Mouse (Mus musculus) left cerebral cortex, postnatal 36 days (tissue): Measurements from ENCODE around the gene Fcgrt. TPM values are rescaled to one million over a fixed set of nuclear protein-coding genes. Genes with fewer than 3 reads are reported as not detected.

Experiments
- DNase-seq, 2 experiments: peaks; one replicate each; pipeline ENCODE4 v3.0.0; 2021 to 2022; ENCODE audit warnings: low spot score in 2 of 2, mixed read lengths in 1 of 2
- intact Hi-C: fragments of 180-260 bp; cut with DNase I; formaldehyde crosslinking; loops from one replicate; pipeline ENCODE4 v1.15.1; 2025
- microRNA-seq: library from miRNA; unstranded; fragments of <30 nt; microRNA quantifications from one replicate; pipeline ENCODE4 v1.2.0, GENCODE M21; 2022
- total RNA-seq, 2 experiments: library from RNA; stranded (reverse); gene quantifications; 2 replicates each; pipeline ENCODE4 v1.2.3; 2021

The Fcgrt gene
- total RNA-seq, 2 experiments from 2014 or later: 22.3 to 22.7 TPM

GRCm38 (mm10) chr7:45047491-45047890 lies 56.2 kb downstream of the Fcgrt start:
- intact Hi-C loops: no loop called here

GRCm38 (mm10) chr7:45046853-45047350 lies 56.7 kb downstream of the Fcgrt start:
- no peak for DNase-seq
- intact Hi-C loops: no loop called here

More at GRCm38 (mm10) chr7:45047491-45047890, 56.2 kb downstream of the Fcgrt start:
- no peak for DNase-seq

GRCm38 (mm10) chr7:45045741-45046140 lies 57.9 kb downstream of the Fcgrt start:
- no peak for DNase-seq
- intact Hi-C loops: no loop called here

GRCm38 (mm10) chr7:45043307-45043706 lies 60.3 kb downstream of the Fcgrt start:
- intact Hi-C loops: no loop called here

More at GRCm38 (mm10) chr7:45043307-45043706, 60.3 kb downstream of the Fcgrt start:
- DNase-seq: no peak

Small RNA genes within 50 kb of the gene (microRNA-seq; reads per million reads assigned to microRNA genes)
- gene Mir150 (1,446 reads per million, percentile 82 among the genes with 10 or more reads in this experiment), gene Mir5121 (5.8 reads per million, percentile 20 among the genes with 10 or more reads in this experiment)

Other genes starting within 250 kb of the Fcgrt start
- gene Pnkp, start 246.7 kb downstream of the Fcgrt start, total RNA-seq: 10 to 100 TPM; 26.8 TPM
- 100 to 1,000 TPM; 284 to 285 TPM for gene Ptov1, start 234.1 kb downstream of the Fcgrt start, total RNA-seq
- 10 to 100 TPM; 91.7 to 98.1 TPM for gene Med25, start 211.1 kb downstream of the Fcgrt start, total RNA-seq
- gene Fuz, start 207.8 kb downstream of the Fcgrt start, total RNA-seq: 10 to 100 TPM; 18.2 to 20.6 TPM
- gene Ap2a1, start 174.4 kb downstream of the Fcgrt start, total RNA-seq: 100 to 1,000 TPM; 346 to 355 TPM
- gene Tsks, start 160.6 kb downstream of the Fcgrt start, total RNA-seq: 1 to 10 TPM; 1.4 to 3.4 TPM
- 10 to 100 TPM; 85.4 to 97.7 TPM for gene Cpt1c, start 129.0 kb downstream of the Fcgrt start, total RNA-seq
- 100 to 1,000 TPM; 143 to 145 TPM for gene Prmt1, start 117.3 kb downstream of the Fcgrt start, total RNA-seq
- 10 to 100 TPM; 29.2 to 38.7 TPM for gene Irf3, start 106.2 kb downstream of the Fcgrt start, total RNA-seq
- 1 to 10 TPM; 1.8 to 2.6 TPM for gene Bcl2l12, start 105.1 kb downstream of the Fcgrt start, total RNA-seq
- 100 to 1,000 TPM; 174 to 177 TPM for gene Scaf1, start 87.5 kb downstream of the Fcgrt start, total RNA-seq
- 10 to 100 TPM; 12.9 to 13.9 TPM for gene Rras, start 85.9 kb downstream of the Fcgrt start, total RNA-seq
- 10 to 100 TPM; 64.9 to 75.3 TPM for gene Prr12, start 51.0 kb downstream of the Fcgrt start, total RNA-seq
- gene Nosip, start 41.4 kb downstream of the Fcgrt start, total RNA-seq: 10 to 100 TPM; 59.7 to 63.7 TPM
- gene Prrg2, start 41.2 kb downstream of the Fcgrt start, total RNA-seq: 1 to 10 TPM; 5.4 to 7.4 TPM
- 1 to 10 TPM; 3.8 to 4.9 TPM for gene Rcn3, start 11.6 kb downstream of the Fcgrt start, total RNA-seq
- gene Rps11, start 20.6 kb upstream of the Fcgrt start, total RNA-seq: 100 to 1,000 TPM; 405 to 466 TPM
- 100 to 1,000 TPM; 614 to 796 TPM for gene Rpl13a, start 24.9 kb upstream of the Fcgrt start, total RNA-seq
- gene Gm45713, start 32.4 kb upstream of the Fcgrt start, total RNA-seq: not detected
- 1 to 10 TPM; 3.7 to 6.1 TPM for gene Flt3l, start 32.6 kb upstream of the Fcgrt start, total RNA-seq
- 10 to 100 TPM; 44.8 to 53.6 TPM for gene Pih1d1, start 50.5 kb upstream of the Fcgrt start, total RNA-seq
- 10 to 100 TPM; 12.2 to 21.5 TPM for gene Aldh16a1, start 50.7 kb upstream of the Fcgrt start, total RNA-seq
- gene Slc17a7, start 60.1 kb upstream of the Fcgrt start, total RNA-seq: 1,000 to 10,000 TPM; 1,276 to 1,585 TPM
- under 1 TPM; 0.17 to 0.50 TPM for gene Gfy, start 75.7 kb upstream of the Fcgrt start, total RNA-seq
- not detected for gene Pth2, start 77.1 kb upstream of the Fcgrt start, total RNA-seq
- gene Ccdc155, start 101.0 kb upstream of the Fcgrt start, total RNA-seq: 1 to 10 TPM; 5.1 to 5.2 TPM
- gene Dkkl1, start 108.3 kb upstream of the Fcgrt start, total RNA-seq: 10 to 100 TPM; 25.9 to 29.9 TPM
- gene Tead2, start 111.9 kb upstream of the Fcgrt start, total RNA-seq: 1 to 10 TPM; 3.9 to 5.6 TPM
- gene Cd37, start 135.3 kb upstream of the Fcgrt start, total RNA-seq: 1 to 10 TPM; 5.0 to 5.9 TPM
- 1 to 10 TPM; 1.2 to 1.6 TPM for gene Slc6a16, start 137.2 kb upstream of the Fcgrt start, total RNA-seq
- not detected for gene Slc6a21, start 173.7 kb upstream of the Fcgrt start, total RNA-seq
- 10 to 100 TPM; 18.0 to 20.9 TPM for gene Trpm4, start 229.9 kb upstream of the Fcgrt start, total RNA-seq
- gene Hrc, start 231.4 kb upstream of the Fcgrt start, total RNA-seq: under 1 TPM; 0.27 to 0.52 TPM